Mouse (Mus musculus): Measurements from ENCODE around the gene Gm20604. TPM values are rescaled to one million over a fixed set of nuclear protein-coding genes. Genes with fewer than 3 reads are reported as not detected.

Gm20604 gene
- polyA plus RNA-seq, 1 experiment from 2014 or later: 24.1 TPM

GRCm38 (mm10) chr12:102710851-102711375, 47.6 kb downstream of the Gm20604 start:
- H3K27me3 ChIP-seq (ENCODE audit: insufficient read depth, poor library complexity, severe bottlenecking): peaks cover 9% of the 10 kb centered on the region; the same call in 1 of the 2 replicates
- no peak overlapping the region for H3K4me3 ChIP-seq
- no peak for DNase-seq (ENCODE audit: low spot score)
- peaks cover 8% of the 10 kb centered on the region; the same call in 1 of the 2 replicates for H3K4me1 ChIP-seq
- H3K27ac ChIP-seq: no peak overlapping the region
- WGBS: 62% methylated on average over 4 of the region's 4 CpGs
- H3K36me3 ChIP-seq: no peaks in the 10 kb centered on the region
- H3K9me3 ChIP-seq: no peaks in the 10 kb centered on the region

GRCm38 (mm10) chr12:102709896-102710295, 48.6 kb downstream of the Gm20604 start:
- Histone ChIP-seq H3K27ac (no peak overlapping the region), H3K4me1 (peaks cover 14% of the 10 kb centered on the region)
- WGBS: 84% methylated on average over 5 of the region's 5 CpGs

GRCm38 (mm10) chr12:102708220-102708619, 50.3 kb downstream of the Gm20604 start:
- Histone ChIP-seq H3K27me3 (ENCODE audit: insufficient read depth, poor library complexity, severe bottlenecking) (peaks cover 17% of the 10 kb centered on the region; the same call in 1 of the 2 replicates), H3K4me1 (peaks cover 27% of the 10 kb centered on the region), H3K4me3 (peak overlapping the region; percentile 28; the same call in 1 of the 2 replicates), H3K36me3 (no peaks in the 10 kb centered on the region), H3K27ac (no peak overlapping the region), H3K9me3 (no peaks in the 10 kb centered on the region)
- no peak for DNase-seq (ENCODE audit: low spot score)
- 43% methylated on average over 11 of the region's 11 CpGs for WGBS

More at GRCm38 (mm10) chr12:102709896-102710295, 48.6 kb downstream of the Gm20604 start:
- Histone ChIP-seq H3K36me3 (no peaks in the 10 kb centered on the region), H3K27me3 (ENCODE audit: insufficient read depth, poor library complexity, severe bottlenecking) (peaks cover 9% of the 10 kb centered on the region; the same call in 1 of the 2 replicates), H3K4me3 (no peak overlapping the region), H3K9me3 (no peaks in the 10 kb centered on the region)
- no peak for DNase-seq (ENCODE audit: low spot score)

GRCm38 (mm10) chr12:102706833-102707463, 51.5 kb downstream of the Gm20604 start:
- 85% methylated on average over 10 of the region's 10 CpGs for WGBS
- H3K4me1 ChIP-seq: peaks cover 39% of the 10 kb centered on the region

GRCm38 (mm10) chr12:102705906-102706640, 52.4 kb downstream of the Gm20604 start:
- Histone ChIP-seq H3K27me3 (ENCODE audit: insufficient read depth, poor library complexity, severe bottlenecking) (peaks cover 17% of the 10 kb centered on the region; the same call in 1 of the 2 replicates), H3K9me3 (no peaks in the 10 kb centered on the region), H3K27ac (no peak overlapping the region), H3K4me1 (peaks cover 39% of the 10 kb centered on the region), H3K36me3 (no peaks in the 10 kb centered on the region), H3K4me3 (no peak overlapping the region)
- DNase-seq (ENCODE audit: low spot score): no peak
- 64% methylated on average over 6 of the region's 6 CpGs for WGBS

More at GRCm38 (mm10) chr12:102706833-102707463, 51.5 kb downstream of the Gm20604 start:
- H3K36me3 ChIP-seq: no peaks in the 10 kb centered on the region
- no peak for DNase-seq (ENCODE audit: low spot score)
- no peaks in the 10 kb centered on the region for H3K9me3 ChIP-seq
- H3K27ac ChIP-seq: no peak overlapping the region
- H3K4me3 ChIP-seq: no peak overlapping the region
- peaks cover 17% of the 10 kb centered on the region; the same call in 1 of the 2 replicates for H3K27me3 ChIP-seq (ENCODE audit: insufficient read depth, poor library complexity, severe bottlenecking)

- Histone ChIP-seq H3K27ac (peak overlapping the region; percentile 94), H3K4me3 (peak overlapping the region; percentile 82), H3K36me3 (no peaks in the 10 kb centered on the region), H3K9me3 (no peaks in the 10 kb centered on the region), H3K27me3 (ENCODE audit: insufficient read depth, poor library complexity, severe bottlenecking) (peaks cover 17% of the 10 kb centered on the region; the same call in 1 of the 2 replicates), H3K4me1 (peaks cover 39% of the 10 kb centered on the region)
- DNase-seq (ENCODE audit: low spot score): peak; percentile 91
- 2% methylated on average over 45 of the region's 45 CpGs for WGBS
These were observed 53.1 kb downstream of the Gm20604 start for GRCm38 (mm10) chr12:102705216-102705871.

GRCm38 (mm10) chr12:102704457-102705198, 53.8 kb downstream of the Gm20604 start, which contains the start of gene Itpk1:
TSS of gene Itpk1 (minus strand) at chr12:102704930.
- no peaks in the 10 kb centered on the region for H3K9me3 ChIP-seq
- H3K27ac ChIP-seq: peak within 1 kb of the TSS; percentile 94
- peaks cover 17% of the 10 kb centered on the region; the same call in 1 of the 2 replicates for H3K27me3 ChIP-seq (ENCODE audit: insufficient read depth, poor library complexity, severe bottlenecking)
- peaks cover 39% of the 10 kb centered on the region for H3K4me1 ChIP-seq
- H3K36me3 ChIP-seq: no peaks in the 10 kb centered on the region
- H3K4me3 ChIP-seq: peak within 1 kb of the TSS; percentile 82
- WGBS: 5% methylated on average over 105 of the region's 105 CpGs
- no peak for DNase-seq (ENCODE audit: low spot score)

- 9% methylated on average over 17 of the region's 17 CpGs for WGBS
- DNase-seq (ENCODE audit: low spot score): no peak
- H3K4me3 ChIP-seq: peak overlapping the region; percentile 82
- peaks cover 17% of the 10 kb centered on the region; the same call in 1 of the 2 replicates for H3K27me3 ChIP-seq (ENCODE audit: insufficient read depth, poor library complexity, severe bottlenecking)
- peaks cover 39% of the 10 kb centered on the region for H3K4me1 ChIP-seq
- H3K9me3 ChIP-seq: no peaks in the 10 kb centered on the region
- H3K27ac ChIP-seq: peak overlapping the region; percentile 70; the same call in 1 of the 2 replicates
- no peaks in the 10 kb centered on the region for H3K36me3 ChIP-seq
These were observed 54.5 kb downstream of the Gm20604 start for GRCm38 (mm10) chr12:102703921-102704408.

- Histone ChIP-seq H3K27ac (no peak overlapping the region), H3K4me1 (peaks cover 45% of the 10 kb centered on the region), H3K4me3 (0 out of 2 replicates have a peak overlapping the region, but pooled peaks have one; percentile 19), H3K9me3 (no peaks in the 10 kb centered on the region), H3K36me3 (no peaks in the 10 kb centered on the region), H3K27me3 (ENCODE audit: insufficient read depth, poor library complexity, severe bottlenecking) (peaks cover 17% of the 10 kb centered on the region; the same call in 1 of the 2 replicates)
- 52% methylated on average over 6 of the region's 6 CpGs for WGBS
- no peak for DNase-seq (ENCODE audit: low spot score)
These were observed 55.0 kb downstream of the Gm20604 start for GRCm38 (mm10) chr12:102703441-102703840.

- DNase-seq (ENCODE audit: low spot score): no peak
- 7% methylated on average over 4 of the region's 4 CpGs for WGBS
- H3K4me3 ChIP-seq: peak overlapping the region; percentile 32; the same call in 1 of the 2 replicates
- peaks cover 17% of the 10 kb centered on the region; the same call in 1 of the 2 replicates for H3K27me3 ChIP-seq (ENCODE audit: insufficient read depth, poor library complexity, severe bottlenecking)
- H3K27ac ChIP-seq: 0 out of 2 replicates have a peak overlapping the region, but pooled peaks have one; percentile 59
- H3K36me3 ChIP-seq: no peaks in the 10 kb centered on the region
- H3K9me3 ChIP-seq: no peaks in the 10 kb centered on the region
- peaks cover 45% of the 10 kb centered on the region for H3K4me1 ChIP-seq
These were observed 55.4 kb downstream of the Gm20604 start for GRCm38 (mm10) chr12:102703111-102703412.

GRCm38 (mm10) chr12:102702356-102703110, 55.9 kb downstream of the Gm20604 start:
- whole genome bisulfite sequencing: 7% methylated on average over 15 of the region's 15 CpGs
- peak overlapping the region; percentile 59; the same call in 1 of the 2 replicates for H3K27ac ChIP-seq
- H3K4me1 ChIP-seq: peaks cover 46% of the 10 kb centered on the region
- peak; percentile 83 for DNase-seq (ENCODE audit: low spot score)
- peak overlapping the region; percentile 32; the same call in 1 of the 2 replicates for H3K4me3 ChIP-seq
- H3K9me3 ChIP-seq: no peaks in the 10 kb centered on the region
- H3K36me3 ChIP-seq: no peaks in the 10 kb centered on the region
- peaks cover 17% of the 10 kb centered on the region; the same call in 1 of the 2 replicates for H3K27me3 ChIP-seq (ENCODE audit: insufficient read depth, poor library complexity, severe bottlenecking)

Measured in heart, embryonic 10.5 days (tissue).